Mouse (Mus musculus) embryonic facial prominence, embryonic 11.5 days (tissue): ENCODE results near the gene Disp2. TPM values are rescaled to one million over a fixed set of nuclear protein-coding genes. Genes with fewer than 3 reads are reported as not detected.
A peak's percentile ranks its signal among the peaks of the same experiment; 100 is the strongest.

Source experiments
- ATAC-seq: fragments of 200-750 bp; cut with Nextera tagmentation; replicated peaks from 2 replicates; pipeline ENCODE4 v1.8.0; 2017; ENCODE audit warnings: low read depth; ENCODE audit not compliant: insufficient number of reproducible peaks, low FRiP score, low TSS enrichment
- DNase-seq: peaks from one replicate; pipeline ENCODE4 v3.0.0-alpha.2; 2015; ENCODE audit warnings: low spot score
- H3K27ac ChIP-seq: fragments of 300-500 bp; sonication (generic); replicated peaks from 2 replicates; pipeline ENCODE4 v1.5.1; 2014; ENCODE audit warnings: mild to moderate bottlenecking, low read depth, low read length, control low read depth
- H3K27me3 ChIP-seq: fragments of 300-500 bp; sonication (generic); 2 replicates; pipeline ENCODE4 v1.6.1; 2014; ENCODE audit warnings: mild to moderate bottlenecking, low read length, moderate library complexity, mixed read lengths; ENCODE audit not compliant: control insufficient read depth, insufficient read depth
- H3K36me3 ChIP-seq: fragments of 300-500 bp; sonication (generic); replicated peaks from 2 replicates; pipeline ENCODE4 v1.6.1; 2014; ENCODE audit warnings: low read depth, mild to moderate bottlenecking, low read length, moderate library complexity, mixed read lengths; ENCODE audit not compliant: control insufficient read depth, insufficient read depth
- H3K4me1 ChIP-seq: fragments of 300-500 bp; sonication (generic); 2 replicates; pipeline ENCODE4 v1.6.1; 2014; ENCODE audit warnings: low read length, mixed read lengths; ENCODE audit not compliant: control insufficient read depth, insufficient read depth
- H3K4me2 ChIP-seq: fragments of 300-500 bp; sonication (generic); 2 replicates; pipeline ENCODE4 v1.6.1; 2014; ENCODE audit warnings: low read depth, mild to moderate bottlenecking, control low read depth, low read length, moderate library complexity
- H3K4me3 ChIP-seq: fragments of 300-500 bp; sonication (generic); 2 replicates; pipeline ENCODE4 v1.5.1; 2014; ENCODE audit warnings: low read depth, low read length, control low read depth
- H3K9ac ChIP-seq: fragments of 300-500 bp; sonication (generic); replicated peaks from 2 replicates; pipeline ENCODE4 v1.6.1; 2014; ENCODE audit warnings: mild to moderate bottlenecking, control low read depth, low read length
- H3K9me3 ChIP-seq: fragments of 300-500 bp; sonication (generic); replicated peaks from 2 replicates; pipeline ENCODE4 v1.6.1; 2016; ENCODE audit warnings: mild to moderate bottlenecking, low read length, inconsistent platforms, mixed read lengths; ENCODE audit not compliant: control insufficient read depth
- WGBS: fragments of 180-500 bp; shearing (Covaris S2); extraction: QIAGEN DNeasy Blood & Tissue Kit; methylation state at CpG from one replicate; pipeline ENCODE4 v1.1.7; 2014; 5-methylcytosine and 5-hydroxymethylcytosine counted together
- polyA plus RNA-seq: library from polyadenylated mRNA; unstranded; fragments of >200 nt; fragmentation: Nextera tagmentation; extraction: Ambion mirVana; gene quantifications from 2 replicates; pipeline ENCODE4 v1.2.1, GENCODE M21; 2014

Gene Disp2
- polyA plus RNA-seq, 1 experiment from 2014 or later = 1.5 TPM

- Histone ChIP-seq H3K4me3 (peak within 1 kb of the TSS; percentile 81), H3K4me1 (peaks cover 5% of the 10 kb centered on the region; the same call in 1 of the 2 replicates), H3K9me3 (no peaks in the 10 kb centered on the region), H3K27me3 (no peaks in the 10 kb centered on the region), H3K36me3 (no peaks in the 10 kb centered on the region; the same call in none of the 2 replicates), H3K9ac (peak within 1 kb of the TSS; percentile 93), H3K27ac (peak within 1 kb of the TSS; percentile 70), H3K4me2 (peak within 1 kb of the TSS; percentile 76)
- DNase-seq = peak; percentile 96
- ATAC-seq = peak; percentile 96
- WGBS = under 1% methylated on average over 49 of the region's 49 CpGs
Observed at GRCm38 (mm10) chr2:118813981-118814836, 34.7 kb downstream of the Disp2 start, which contains the start of gene Knstrn. TSS of gene Knstrn (plus strand) at chr2:118814003.

- WGBS = 94% methylated on average over 5 of the region's 5 CpGs
- DNase-seq = no peak
- no peak overlapping the region for H3K9ac ChIP-seq
Observed at GRCm38 (mm10) chr2:118822800-118823199, 43.3 kb downstream of the Disp2 start.

GRCm38 (mm10) chr2:118824396-118824795 is 44.9 kb downstream of the Disp2 start:
- no peak for ATAC-seq
- no peak for DNase-seq
- H3K4me3 ChIP-seq = no peak overlapping the region
- H3K9ac ChIP-seq = no peak overlapping the region
- H3K36me3 ChIP-seq = peaks cover 3% of the 10 kb centered on the region
- no peaks in the 10 kb centered on the region for H3K9me3 ChIP-seq
- no peak overlapping the region for H3K4me2 ChIP-seq
- 95% methylated on average over 4 of the region's 4 CpGs for WGBS
- no peaks in the 10 kb centered on the region for H3K4me1 ChIP-seq
- no peaks in the 10 kb centered on the region for H3K27me3 ChIP-seq
- no peak overlapping the region for H3K27ac ChIP-seq

More at GRCm38 (mm10) chr2:118822800-118823199, 43.3 kb downstream of the Disp2 start:
- H3K36me3 ChIP-seq = peaks cover 3% of the 10 kb centered on the region; the same call in 1 of the 2 replicates
- ATAC-seq = no peak
- no peaks in the 10 kb centered on the region for H3K9me3 ChIP-seq
- H3K4me2 ChIP-seq = no peak overlapping the region
- H3K27me3 ChIP-seq = no peaks in the 10 kb centered on the region
- H3K27ac ChIP-seq = no peak overlapping the region
- H3K4me3 ChIP-seq = no peak overlapping the region
- no peaks in the 10 kb centered on the region for H3K4me1 ChIP-seq

- no peak for ATAC-seq
- H3K9ac ChIP-seq = no peak overlapping the region
- 97% methylated on average over 5 of the region's 5 CpGs for WGBS
- H3K9me3 ChIP-seq = no peaks in the 10 kb centered on the region
- no peak overlapping the region for H3K27ac ChIP-seq
- no peak for DNase-seq
- H3K4me3 ChIP-seq = no peak overlapping the region
- no peaks in the 10 kb centered on the region for H3K27me3 ChIP-seq
- H3K4me2 ChIP-seq = no peak overlapping the region
- no peaks in the 10 kb centered on the region for H3K4me1 ChIP-seq
- H3K36me3 ChIP-seq = peaks cover 5% of the 10 kb centered on the region
Observed at GRCm38 (mm10) chr2:118829096-118829495, 49.6 kb downstream of the Disp2 start.

GRCm38 (mm10) chr2:118834061-118834460 is 54.5 kb downstream of the Disp2 start:
- Histone ChIP-seq H3K4me1 (no peaks in the 10 kb centered on the region), H3K36me3 (peaks cover 2% of the 10 kb centered on the region), H3K27me3 (no peaks in the 10 kb centered on the region), H3K4me3 (no peak overlapping the region), H3K4me2 (no peak overlapping the region), H3K9ac (no peak overlapping the region), H3K9me3 (no peaks in the 10 kb centered on the region), H3K27ac (no peak overlapping the region)
- 98% methylated on average over 6 of the region's 6 CpGs for WGBS
- ATAC-seq = no peak
- no peak for DNase-seq

- no peak overlapping the region for H3K27ac ChIP-seq
- no peaks in the 10 kb centered on the region for H3K9me3 ChIP-seq
- 89% methylated on average over 6 of the region's 6 CpGs for WGBS
- peaks cover 2% of the 10 kb centered on the region for H3K36me3 ChIP-seq
- no peaks in the 10 kb centered on the region for H3K4me1 ChIP-seq
- ATAC-seq = no peak
- H3K4me3 ChIP-seq = no peak overlapping the region
- no peak overlapping the region for H3K9ac ChIP-seq
- H3K27me3 ChIP-seq = no peaks in the 10 kb centered on the region
- DNase-seq = no peak
- H3K4me2 ChIP-seq = no peak overlapping the region
Observed at GRCm38 (mm10) chr2:118835115-118835514, 55.6 kb downstream of the Disp2 start.

- DNase-seq (no peak), ATAC-seq (no peak)
- 42% methylated on average over 5 of the region's 5 CpGs for WGBS
- Histone ChIP-seq H3K4me2 (no peak overlapping the region), H3K9ac (no peak overlapping the region), H3K9me3 (no peaks in the 10 kb centered on the region), H3K36me3 (no peaks in the 10 kb centered on the region; the same call in none of the 2 replicates), H3K4me1 (no peaks in the 10 kb centered on the region), H3K4me3 (no peak overlapping the region), H3K27me3 (no peaks in the 10 kb centered on the region), H3K27ac (no peak overlapping the region)
Observed at GRCm38 (mm10) chr2:118838330-118838729, 58.8 kb downstream of the Disp2 start.

GRCm38 (mm10) chr2:118841186-118841585 is 61.7 kb downstream of the Disp2 start:
- ATAC-seq = no peak

More at GRCm38 (mm10) chr2:118841186-118841585, 61.7 kb downstream of the Disp2 start:
- H3K9me3 ChIP-seq = no peaks in the 10 kb centered on the region
- no peak overlapping the region for H3K9ac ChIP-seq
- no peaks in the 10 kb centered on the region for H3K27me3 ChIP-seq
- no peak overlapping the region for H3K27ac ChIP-seq
- DNase-seq = no peak
- 69% methylated on average over 5 of the region's 5 CpGs for WGBS
- H3K4me2 ChIP-seq = no peak overlapping the region
- H3K36me3 ChIP-seq = no peaks in the 10 kb centered on the region; the same call in 1 of the 2 replicates
- no peak overlapping the region for H3K4me3 ChIP-seq
- no peaks in the 10 kb centered on the region for H3K4me1 ChIP-seq
